Mouse (Mus musculus) layer of hippocampus, postnatal 14 days (tissue): ENCODE measurements around the gene Slc22a22. TPM values are rescaled to one million over a fixed set of nuclear protein-coding genes. Genes with fewer than 3 reads are reported as not detected.

ENCODE experiments used
- DNase-seq, 2 experiments: peaks; one replicate each; pipeline ENCODE4 v3.0.0; 2021 to 2022; ENCODE audit warnings: low spot score in 2 of 2, mixed read lengths in 1 of 2
- long read RNA-seq, 2 experiments: library from polyadenylated mRNA; stranded (forward); transcript quantifications; one replicate each; pipeline ENCODE4 v2.0.0; 2021
- total RNA-seq, 2 experiments: library from RNA; stranded (reverse); gene quantifications; 2 replicates each; pipeline ENCODE4 v1.2.3; 2021

Gene Slc22a22
- total RNA-seq, result not detected
- long read RNA-seq, experiment 1, result 0 reads
- long read RNA-seq, experiment 2, result 0 reads

GRCm38 (mm10) chr15:57477525-57477924 is at the start of gene Slc22a22:
Gene Slc22a22, minus strand, starts transcription at chr15:57477625.
- no peak for DNase-seq

- no peak for DNase-seq
Measured at GRCm38 (mm10) chr15:57523510-57524298, 46.3 kb upstream of the Slc22a22 start.

GRCm38 (mm10) chr15:57522160-57522559 is 44.7 kb upstream of the Slc22a22 start:
- no peak for DNase-seq

GRCm38 (mm10) chr15:57509185-57510172 is 32.1 kb upstream of the Slc22a22 start:
- DNase-seq, result no peak

GRCm38 (mm10) chr15:57508242-57509184 is 31.1 kb upstream of the Slc22a22 start:
- peak; percentile 75 to 81 for DNase-seq

GRCm38 (mm10) chr15:57504126-57504705 is 26.8 kb upstream of the Slc22a22 start:
- no peak for DNase-seq

- no peak for DNase-seq
Measured at GRCm38 (mm10) chr15:57503656-57504055, 26.2 kb upstream of the Slc22a22 start.

- no peak for DNase-seq
Measured at GRCm38 (mm10) chr15:57501559-57501958, 24.1 kb upstream of the Slc22a22 start.

- DNase-seq, result no peak
Measured at GRCm38 (mm10) chr15:57496106-57496505, 18.7 kb upstream of the Slc22a22 start.

- no peak for DNase-seq
Measured at GRCm38 (mm10) chr15:57482509-57482908, 5.1 kb upstream of the Slc22a22 start.

GRCm38 (mm10) chr15:57471648-57472047 is 5.8 kb downstream of the Slc22a22 start:
- no peak for DNase-seq

- no peak for DNase-seq
Measured at GRCm38 (mm10) chr15:57465996-57466395, 11.4 kb downstream of the Slc22a22 start.

GRCm38 (mm10) chr15:57465061-57465460 is 12.4 kb downstream of the Slc22a22 start:
- DNase-seq, result peak in 1 of 2 experiments; percentile 6

GRCm38 (mm10) chr15:57464066-57464465 is 13.4 kb downstream of the Slc22a22 start:
- peak; percentile 10 to 18 for DNase-seq

GRCm38 (mm10) chr15:57461284-57461683 is 16.1 kb downstream of the Slc22a22 start:
- no peak for DNase-seq

GRCm38 (mm10) chr15:57457374-57457773 is 20.1 kb downstream of the Slc22a22 start:
- no peak for DNase-seq

GRCm38 (mm10) chr15:57434710-57435404 is 42.6 kb downstream of the Slc22a22 start:
- DNase-seq, result no peak

GRCm38 (mm10) chr15:57408498-57408897 is 68.9 kb downstream of the Slc22a22 start:
- DNase-seq, result peak in 1 of 2 experiments; percentile 58

- no peak for DNase-seq
Measured at GRCm38 (mm10) chr15:57398439-57399148, 78.8 kb downstream of the Slc22a22 start.
